Mouse (Mus musculus): ENCODE data around the gene Gm28041. TPM values are rescaled to one million over a fixed set of nuclear protein-coding genes. Genes with fewer than 3 reads are reported as not detected.

The Gm28041 gene
- total RNA-seq, 2 experiments from 2014 or later = not detected

Other genes with a start within 250 kb of the Gm28041 start
- gene Rsl1, start 202.6 kb downstream of the Gm28041 start, total RNA-seq (2021) = 1 to 10 TPM; 6.8 to 7.3 TPM
- gene Zfp455, start 181.2 kb downstream of the Gm28041 start, total RNA-seq (2021) = 1 to 10 TPM; 2.8 to 3.2 TPM
- gene Zfp458, start 97.3 kb downstream of the Gm28041 start, total RNA-seq (2021) = 10 to 100 TPM; 19.0 to 24.1 TPM
- 1 to 10 TPM; 4.6 to 6.0 TPM for gene Zfp457, start 69.2 kb downstream of the Gm28041 start, total RNA-seq (2021)
- 1 to 10 TPM; 3.1 to 3.2 TPM for gene Zfp595, start 43.2 kb downstream of the Gm28041 start, total RNA-seq (2021)
- gene Gm28044, start 15.2 kb downstream of the Gm28041 start, total RNA-seq (2021) = under 1 TPM in 1 of 2 experiments, not detected in 1; 0.57 TPM
- gene Zfp953, start 15.1 kb downstream of the Gm28041 start, total RNA-seq (2021) = 1 to 10 TPM; 1.0 to 1.1 TPM
- gene Zfp456, start 77 bp upstream of the Gm28041 start, total RNA-seq (2021) = under 1 TPM; 0.71 to 0.80 TPM
- gene Zfp429, start 24.1 kb upstream of the Gm28041 start, total RNA-seq (2021) = 1 to 10 TPM; 2.4 to 5.1 TPM
- gene Zfp459, start 45.7 kb upstream of the Gm28041 start, total RNA-seq (2021) = 1 to 10 TPM; 3.0 to 4.7 TPM
- gene Zfp874a, start 75.9 kb upstream of the Gm28041 start, total RNA-seq (2021) = 10 to 100 TPM; 14.6 to 16.0 TPM
- gene Zfp874b, start 108.5 kb upstream of the Gm28041 start, total RNA-seq (2021) = 10 to 100 TPM; 16.6 to 19.8 TPM
- 1 to 10 TPM; 8.0 to 8.1 TPM for gene Zfp58, start 124.8 kb upstream of the Gm28041 start, total RNA-seq (2021)
- under 1 TPM in 1 of 2 experiments, not detected in 1; 0.49 TPM for gene Gm26965, start 150.4 kb upstream of the Gm28041 start, total RNA-seq (2021)
- gene Zfp87, start 150.4 kb upstream of the Gm28041 start, total RNA-seq (2021) = 10 to 100 TPM; 21.7 to 22.8 TPM
- 10 to 100 TPM in 1 of 2 experiments, 1 to 10 TPM in 1; 9.7 to 11.4 TPM for gene Zfp748, start 178.1 kb upstream of the Gm28041 start, total RNA-seq (2021)
- 1 to 10 TPM; 8.6 to 8.7 TPM for gene Zfp729b, start 234.0 kb upstream of the Gm28041 start, total RNA-seq (2021)